Mouse (Mus musculus) hindbrain, embryonic 11.5 days (tissue): ENCODE data around the gene Ppme1. TPM values are rescaled to one million over a fixed set of nuclear protein-coding genes. Genes with fewer than 3 reads are reported as not detected.

ENCODE experiments used
- ATAC-seq: fragments of 200-750 bp; cut with Nextera tagmentation; 2 replicates; pipeline ENCODE4 v1.8.0; 2017; ENCODE audit warnings: mild to moderate bottlenecking, moderate TSS enrichment, moderate library complexity; ENCODE audit not compliant: low FRiP score
- DNase-seq: peaks from one replicate; pipeline ENCODE4 v3.0.0-alpha.2; 2015; ENCODE audit warnings: low spot score
- H3K27ac ChIP-seq: fragments of 300-500 bp; sonication (generic); 2 replicates; pipeline ENCODE4 v1.5.1; 2014; ENCODE audit warnings: mild to moderate bottlenecking, low read depth, low read length
- H3K27me3 ChIP-seq: fragments of 300-500 bp; sonication (generic); 2 replicates; pipeline ENCODE4 v1.6.1; 2014; ENCODE audit warnings: mild to moderate bottlenecking, low read length, moderate library complexity, mixed read lengths; ENCODE audit not compliant: control insufficient read depth, insufficient read depth
- H3K36me3 ChIP-seq: fragments of 300-500 bp; sonication (generic); 2 replicates; pipeline ENCODE4 v1.6.1; 2014; ENCODE audit warnings: mild to moderate bottlenecking, low read length, moderate library complexity, mixed read lengths; ENCODE audit not compliant: control insufficient read depth, insufficient read depth
- H3K4me1 ChIP-seq: fragments of 300-500 bp; sonication (generic); replicated peaks from 2 replicates; pipeline ENCODE4 v1.6.1; 2014; ENCODE audit warnings: low read length, mixed read lengths; ENCODE audit not compliant: control insufficient read depth, insufficient read depth
- H3K4me2 ChIP-seq: fragments of 300-500 bp; sonication (generic); replicated peaks from 2 replicates; pipeline ENCODE4 v1.6.1; 2014; ENCODE audit warnings: mild to moderate bottlenecking, low read depth, low read length
- H3K4me3 ChIP-seq: fragments of 300-500 bp; sonication (generic); 2 replicates; pipeline ENCODE4 v1.5.1; 2014; ENCODE audit warnings: low read depth, low read length
- H3K9ac ChIP-seq: fragments of 300-500 bp; sonication (generic); 2 replicates; pipeline ENCODE4 v1.6.1; 2014; ENCODE audit warnings: low read depth, low read length
- H3K9me3 ChIP-seq: fragments of 300-500 bp; sonication (generic); 2 replicates; pipeline ENCODE4 v1.6.1; 2016; ENCODE audit warnings: low read length; ENCODE audit not compliant: control insufficient read depth
- WGBS: fragments of 180-500 bp; shearing (Covaris S2); extraction: QIAGEN DNeasy Blood & Tissue Kit; methylation state at CpG from one replicate; pipeline ENCODE4 v1.1.7; 2014; 5-methylcytosine and 5-hydroxymethylcytosine counted together
- polyA plus RNA-seq: library from polyadenylated mRNA; unstranded; fragments of >200 nt; fragmentation: Nextera tagmentation; extraction: Ambion mirVana; gene quantifications from 2 replicates; pipeline ENCODE4 v1.2.1, GENCODE M21; 2014

Gene Ppme1
- polyA plus RNA-seq, 1 experiment from 2014 or later, result 99.9 TPM

- no peaks in the 10 kb centered on the region for H3K36me3 ChIP-seq
- no peak for ATAC-seq
- no peak overlapping the region for H3K9ac ChIP-seq
- DNase-seq, result no peak
- no peaks in the 10 kb centered on the region for H3K27me3 ChIP-seq
- H3K4me3 ChIP-seq, result no peak overlapping the region
- H3K4me1 ChIP-seq, result no peaks in the 10 kb centered on the region
- WGBS, result 89% methylated on average over 8 of the region's 8 CpGs
- H3K9me3 ChIP-seq, result no peaks in the 10 kb centered on the region
- no peak overlapping the region for H3K4me2 ChIP-seq
- H3K27ac ChIP-seq, result no peak overlapping the region
These were observed 55.2 kb downstream of the Ppme1 start for GRCm38 (mm10) chr7:100316924-100317323.

GRCm38 (mm10) chr7:100312716-100313115 lies 59.4 kb downstream of the Ppme1 start:
- H3K27ac ChIP-seq, result no peak overlapping the region
- H3K4me1 ChIP-seq, result no peaks in the 10 kb centered on the region
- H3K27me3 ChIP-seq, result no peaks in the 10 kb centered on the region
- H3K4me3 ChIP-seq, result no peak overlapping the region
- ATAC-seq (no peak), DNase-seq (no peak)
- H3K36me3 ChIP-seq, result no peaks in the 10 kb centered on the region
- H3K9me3 ChIP-seq, result no peaks in the 10 kb centered on the region
- no peak overlapping the region for H3K4me2 ChIP-seq
- 87% methylated on average over 4 of the region's 4 CpGs for WGBS
- no peak overlapping the region for H3K9ac ChIP-seq

- Histone ChIP-seq H3K9ac (no peak overlapping the region), H3K36me3 (no peaks in the 10 kb centered on the region), H3K27me3 (no peaks in the 10 kb centered on the region), H3K9me3 (no peaks in the 10 kb centered on the region), H3K4me3 (no peak overlapping the region), H3K27ac (no peak overlapping the region), H3K4me2 (no peak overlapping the region), H3K4me1 (no peaks in the 10 kb centered on the region)
- ATAC-seq, result no peak
- peak; percentile 14 for DNase-seq
- 78% methylated on average over 12 of the region's 12 CpGs for WGBS
These were observed 61.8 kb downstream of the Ppme1 start for GRCm38 (mm10) chr7:100310290-100310689.

- no peak overlapping the region for H3K4me3 ChIP-seq
- peak overlapping the region; percentile 60; the same call in 1 of the 2 replicates for H3K27ac ChIP-seq
- H3K9me3 ChIP-seq, result no peaks in the 10 kb centered on the region
- no peaks in the 10 kb centered on the region for H3K36me3 ChIP-seq
- WGBS, result 47% methylated on average over 6 of the region's 6 CpGs
- DNase-seq (peak; percentile 12), ATAC-seq (no peak)
- no peaks in the 10 kb centered on the region for H3K4me1 ChIP-seq
- H3K4me2 ChIP-seq, result no peak overlapping the region
- no peaks in the 10 kb centered on the region for H3K27me3 ChIP-seq
- peak overlapping the region; percentile 24 for H3K9ac ChIP-seq
These were observed 62.4 kb downstream of the Ppme1 start for GRCm38 (mm10) chr7:100309679-100310078.

- no peak for ATAC-seq
These were observed 62.9 kb downstream of the Ppme1 start for GRCm38 (mm10) chr7:100309216-100309615.

GRCm38 (mm10) chr7:100307872-100308653 lies 64.0 kb downstream of the Ppme1 start:
- WGBS, result 78% methylated on average over 4 of the region's 6 CpGs
- H3K4me2 ChIP-seq, result no peak overlapping the region
- no peak overlapping the region for H3K4me3 ChIP-seq
- H3K9me3 ChIP-seq, result no peaks in the 10 kb centered on the region
- DNase-seq, result peak; percentile 55
- no peaks in the 10 kb centered on the region for H3K27me3 ChIP-seq
- no peaks in the 10 kb centered on the region for H3K4me1 ChIP-seq
- peak overlapping the region; percentile 39; the same call in 1 of the 2 replicates for H3K27ac ChIP-seq
- no peak overlapping the region for H3K9ac ChIP-seq
- no peaks in the 10 kb centered on the region for H3K36me3 ChIP-seq
- peak; percentile 59; the same call in 1 of the 2 replicates for ATAC-seq

More at GRCm38 (mm10) chr7:100309216-100309615, 62.9 kb downstream of the Ppme1 start:
- 64% methylated on average over 1 of the region's 1 CpGs for WGBS
- Histone ChIP-seq H3K4me3 (no peak overlapping the region), H3K27ac (no peak overlapping the region), H3K36me3 (no peaks in the 10 kb centered on the region), H3K9me3 (no peaks in the 10 kb centered on the region), H3K4me1 (no peaks in the 10 kb centered on the region), H3K27me3 (no peaks in the 10 kb centered on the region), H3K9ac (peak overlapping the region; percentile 24), H3K4me2 (no peak overlapping the region)
- no peak for DNase-seq

- H3K4me1 ChIP-seq, result no peaks in the 10 kb centered on the region
- H3K36me3 ChIP-seq, result no peaks in the 10 kb centered on the region
- H3K9ac ChIP-seq, result no peak overlapping the region
- H3K9me3 ChIP-seq, result no peaks in the 10 kb centered on the region
- no peak overlapping the region for H3K27ac ChIP-seq
- H3K4me2 ChIP-seq, result no peak overlapping the region
- DNase-seq, result no peak
- 92% methylated on average over 9 of the region's 9 CpGs for WGBS
- H3K4me3 ChIP-seq, result no peak overlapping the region
- no peak for ATAC-seq
- H3K27me3 ChIP-seq, result no peaks in the 10 kb centered on the region
These were observed 66.2 kb downstream of the Ppme1 start for GRCm38 (mm10) chr7:100305894-100306293.

- Histone ChIP-seq H3K36me3 (no peaks in the 10 kb centered on the region), H3K9me3 (no peaks in the 10 kb centered on the region), H3K4me1 (no peaks in the 10 kb centered on the region), H3K27ac (no peak overlapping the region), H3K9ac (no peak overlapping the region), H3K4me3 (no peak overlapping the region), H3K27me3 (no peaks in the 10 kb centered on the region), H3K4me2 (no peak overlapping the region)
- DNase-seq (no peak), ATAC-seq (no peak)
- 74% methylated on average over 4 of the region's 4 CpGs for WGBS
These were observed 69.8 kb downstream of the Ppme1 start for GRCm38 (mm10) chr7:100302316-100302715.

GRCm38 (mm10) chr7:100301390-100301789 lies 70.7 kb downstream of the Ppme1 start:
- H3K9ac ChIP-seq, result no peak overlapping the region
- H3K4me2 ChIP-seq, result no peak overlapping the region
- H3K36me3 ChIP-seq, result no peaks in the 10 kb centered on the region
- H3K9me3 ChIP-seq, result no peaks in the 10 kb centered on the region
- no peaks in the 10 kb centered on the region for H3K4me1 ChIP-seq
- no peaks in the 10 kb centered on the region for H3K27me3 ChIP-seq
- no peak overlapping the region for H3K4me3 ChIP-seq
- no peak for ATAC-seq
- 74% methylated on average over 3 of the region's 3 CpGs for WGBS
- H3K27ac ChIP-seq, result no peak overlapping the region
- DNase-seq, result no peak
